Mouse (Mus musculus) liver, embryonic 11.5 days (tissue): ENCODE measurements at regions not wholly inside any gene's neighbourhood (a gene's known extent, or its start where the extent isn't known, plus 50 kb on each side); places are given as distances from the start of the nearest gene placed in this dataset.

Source experiments
- ATAC-seq: fragments of 200-750 bp; cut with Nextera tagmentation; replicated peaks from 2 replicates; pipeline ENCODE4 v1.8.0; 2017; ENCODE audit warnings: moderate number of reproducible peaks, mild to moderate bottlenecking, moderate TSS enrichment, moderate library complexity; ENCODE audit not compliant: low FRiP score
- DNase-seq: peaks from one replicate; pipeline ENCODE4 v3.0.0-alpha.2; 2017; ENCODE audit warnings: low spot score
- H3K27ac ChIP-seq: fragments of 300-500 bp; sonication (generic); 2 replicates; pipeline ENCODE4 v1.5.1; 2014; ENCODE audit warnings: mild to moderate bottlenecking, low read depth, low read length, control low read depth
- H3K27me3 ChIP-seq: fragments of 300-500 bp; sonication (generic); replicated peaks from 2 replicates; pipeline ENCODE4 v1.6.1; 2014; ENCODE audit warnings: low read length, mixed read lengths; ENCODE audit not compliant: control insufficient read depth, insufficient read depth
- H3K36me3 ChIP-seq: fragments of 300-500 bp; sonication (generic); 2 replicates; pipeline ENCODE4 v1.6.1; 2014; ENCODE audit warnings: mild to moderate bottlenecking, low read length, moderate library complexity, mixed read lengths; ENCODE audit not compliant: control insufficient read depth, insufficient read depth
- H3K4me1 ChIP-seq: fragments of 300-500 bp; sonication (generic); replicated peaks from 2 replicates; pipeline ENCODE4 v1.6.1; 2014; ENCODE audit warnings: low read length, mixed read lengths; ENCODE audit not compliant: control insufficient read depth, insufficient read depth
- H3K4me2 ChIP-seq: fragments of 300-500 bp; sonication (generic); 2 replicates; pipeline ENCODE4 v1.6.1; 2014; ENCODE audit warnings: mild to moderate bottlenecking, control low read depth, moderate library complexity
- H3K4me3 ChIP-seq: fragments of 300-500 bp; sonication (generic); 2 replicates; pipeline ENCODE4 v1.5.1; 2014; ENCODE audit warnings: low read depth, low read length, control low read depth
- H3K9ac ChIP-seq: fragments of 300-500 bp; sonication (generic); 2 replicates; pipeline ENCODE4 v1.6.1; 2014; ENCODE audit warnings: low read depth, low read length, control low read depth
- H3K9me3 ChIP-seq: fragments of 300-500 bp; sonication (generic); 2 replicates; pipeline ENCODE4 v1.6.1; 2016; ENCODE audit warnings: low read length, inconsistent platforms, mixed read lengths; ENCODE audit not compliant: control insufficient read depth
- WGBS: fragments of 180-500 bp; shearing (Covaris S2); extraction: QIAGEN DNeasy Blood & Tissue Kit; methylation state at CpG from one replicate; pipeline ENCODE4 v1.1.7; 2014; 5-methylcytosine and 5-hydroxymethylcytosine counted together

GRCm38 (mm10) chr6:107059001-107059765 lies 259.3 kb upstream of the Crbn start:
- DNase-seq (no peak), ATAC-seq (no peak)
- Histone ChIP-seq H3K4me1 (no peaks in the 10 kb centered on the region), H3K27me3 (no peaks in the 10 kb centered on the region), H3K4me2 (no peak overlapping the region), H3K27ac (no peak overlapping the region), H3K4me3 (no peak overlapping the region), H3K9me3 (no peaks in the 10 kb centered on the region; the same call in 1 of the 2 replicates), H3K36me3 (no peaks in the 10 kb centered on the region), H3K9ac (no peak overlapping the region)
- whole genome bisulfite sequencing, result 86% methylated on average over 3 of the region's 3 CpGs

- 84% methylated on average over 6 of the region's 6 CpGs for WGBS
Observed at GRCm38 (mm10) chr6:107062886-107063565, 263.1 kb upstream of the Crbn start.

GRCm38 (mm10) chr6:107070441-107070840 lies 270.6 kb upstream of the Crbn start:
- DNase-seq (no peak), ATAC-seq (no peak)
- H3K36me3 ChIP-seq, result no peaks in the 10 kb centered on the region
- H3K9me3 ChIP-seq, result no peaks in the 10 kb centered on the region
- H3K4me1 ChIP-seq, result no peaks in the 10 kb centered on the region
- no peak overlapping the region for H3K27ac ChIP-seq
- no peak overlapping the region for H3K4me2 ChIP-seq
- no peak overlapping the region for H3K9ac ChIP-seq
- no peaks in the 10 kb centered on the region for H3K27me3 ChIP-seq
- 83% methylated on average over 7 of the region's 7 CpGs for WGBS
- H3K4me3 ChIP-seq, result no peak overlapping the region

More at GRCm38 (mm10) chr6:107062886-107063565, 263.1 kb upstream of the Crbn start:
- Histone ChIP-seq H3K36me3 (no peaks in the 10 kb centered on the region), H3K4me1 (no peaks in the 10 kb centered on the region), H3K27ac (no peak overlapping the region), H3K9me3 (no peaks in the 10 kb centered on the region; the same call in 1 of the 2 replicates), H3K27me3 (no peaks in the 10 kb centered on the region), H3K9ac (no peak overlapping the region), H3K4me3 (no peak overlapping the region), H3K4me2 (no peak overlapping the region)
- DNase-seq (no peak), ATAC-seq (no peak)

DNA sequence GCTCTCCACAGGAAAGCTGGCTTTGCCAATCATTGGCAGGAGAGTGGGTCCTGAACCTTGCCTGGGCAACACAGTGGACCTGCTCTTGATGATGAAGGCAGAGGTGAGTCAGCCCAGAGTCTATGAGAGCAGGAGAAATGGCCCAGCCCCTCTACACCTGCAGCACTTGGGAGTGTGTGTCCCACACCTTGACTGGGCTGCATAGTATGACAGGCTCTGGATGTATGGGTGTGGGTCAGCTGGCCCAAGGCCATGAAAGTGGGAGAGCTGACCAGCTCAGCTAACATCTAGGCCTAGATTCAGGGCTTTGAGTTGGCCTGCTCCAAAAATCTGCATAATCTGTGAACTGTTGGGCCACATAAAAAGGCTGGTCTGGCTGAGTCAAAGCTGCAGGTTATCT lies 292.7 kb upstream of the Crbn start:
- Histone ChIP-seq H3K4me1 (no peaks in the 10 kb centered on the region), H3K9me3 (no peaks in the 10 kb centered on the region), H3K4me2 (no peak overlapping the region), H3K9ac (no peak overlapping the region), H3K27me3 (no peaks in the 10 kb centered on the region), H3K4me3 (no peak overlapping the region), H3K36me3 (no peaks in the 10 kb centered on the region), H3K27ac (no peak overlapping the region)
- no peak for DNase-seq
- ATAC-seq, result no peak

DNA sequence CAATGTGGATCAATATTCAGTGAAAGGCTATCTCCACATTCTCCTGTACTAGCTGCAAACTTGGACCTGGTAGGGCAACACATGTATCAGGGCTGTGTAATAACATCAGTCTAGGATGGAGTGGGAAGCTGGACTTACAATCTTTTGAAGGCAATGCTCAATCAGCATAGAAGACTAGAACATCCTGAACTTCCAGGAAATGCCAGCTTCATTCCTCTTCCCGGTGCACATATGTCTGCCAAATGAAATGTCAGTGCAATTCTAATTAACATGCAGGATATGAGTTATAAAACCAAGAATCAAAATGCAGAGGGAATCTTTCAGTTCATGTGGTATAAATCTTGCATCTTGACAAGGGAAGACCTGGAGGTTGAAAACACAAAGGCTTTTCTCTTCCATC lies 328.8 kb upstream of the Crbn start:
- Histone ChIP-seq H3K9ac (no peak overlapping the region), H3K4me2 (no peak overlapping the region), H3K4me1 (no peaks in the 10 kb centered on the region), H3K27ac (no peak overlapping the region), H3K27me3 (no peaks in the 10 kb centered on the region), H3K9me3 (no peaks in the 10 kb centered on the region), H3K4me3 (no peak overlapping the region), H3K36me3 (no peaks in the 10 kb centered on the region)
- DNase-seq (no peak), ATAC-seq (no peak)
- 91% methylated on average over 1 of the region's 1 CpGs for WGBS

GRCm38 (mm10) chr6:107167736-107168491 lies 361.7 kb upstream of the Lrrn1 start:
- H3K9ac ChIP-seq, result no peak overlapping the region
- H3K9me3 ChIP-seq, result no peaks in the 10 kb centered on the region
- H3K27me3 ChIP-seq, result no peaks in the 10 kb centered on the region
- DNase-seq, result no peak
- H3K27ac ChIP-seq, result no peak overlapping the region
- H3K4me2 ChIP-seq, result no peak overlapping the region
- no peaks in the 10 kb centered on the region for H3K4me1 ChIP-seq
- no peak for ATAC-seq
- no peaks in the 10 kb centered on the region for H3K36me3 ChIP-seq
- WGBS, result 50% methylated on average over 3 of the region's 3 CpGs
- H3K4me3 ChIP-seq, result no peak overlapping the region

- Histone ChIP-seq H3K9ac (no peak overlapping the region), H3K4me1 (no peaks in the 10 kb centered on the region), H3K27me3 (no peaks in the 10 kb centered on the region), H3K36me3 (no peaks in the 10 kb centered on the region), H3K27ac (no peak overlapping the region), H3K4me3 (no peak overlapping the region), H3K9me3 (no peaks in the 10 kb centered on the region), H3K4me2 (no peak overlapping the region)
- ATAC-seq (no peak), DNase-seq (no peak)
- WGBS, result 92% methylated on average over 2 of the region's 2 CpGs
Observed at GRCm38 (mm10) chr6:107218309-107218708, 311.3 kb upstream of the Lrrn1 start.

DNA sequence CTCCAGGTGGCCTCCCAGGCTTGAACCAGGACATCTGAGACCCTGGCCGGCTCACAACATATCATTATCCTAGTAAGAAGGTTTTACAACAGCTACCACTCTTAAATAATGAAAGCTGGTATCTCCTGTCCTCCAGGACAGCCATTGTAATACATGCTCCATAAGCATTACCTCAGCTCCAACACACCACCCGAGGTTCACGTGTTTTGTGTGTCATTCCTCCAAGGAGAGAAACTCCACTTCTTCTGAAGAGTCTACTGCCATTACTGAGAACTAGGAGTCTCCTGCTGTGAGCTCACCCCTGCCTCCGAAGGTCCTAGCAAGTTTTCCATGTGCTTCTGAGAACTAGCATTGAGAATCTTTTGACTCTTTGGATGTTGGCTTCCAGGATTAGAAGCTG lies 310.8 kb upstream of the Lrrn1 start:
- Histone ChIP-seq H3K4me2 (no peak overlapping the region), H3K9me3 (no peaks in the 10 kb centered on the region), H3K36me3 (no peaks in the 10 kb centered on the region), H3K9ac (no peak overlapping the region), H3K27ac (no peak overlapping the region), H3K4me1 (no peaks in the 10 kb centered on the region), H3K27me3 (no peaks in the 10 kb centered on the region), H3K4me3 (no peak overlapping the region)
- no peak for DNase-seq
- ATAC-seq, result no peak
- 74% methylated on average over 4 of the region's 4 CpGs for WGBS
